Mouse (Mus musculus) embryo, embryonic 10.5 days (tissue): Measurements from ENCODE around the gene Ecm2.
A peak's percentile ranks its signal among the peaks of the same experiment; 100 is the strongest.

Experiments used
- DNase-seq: peaks from one replicate; pipeline ENCODE4 v3.0.0-alpha.2; 2015; ENCODE audit warnings: low spot score

The Ecm2 gene

DNA sequence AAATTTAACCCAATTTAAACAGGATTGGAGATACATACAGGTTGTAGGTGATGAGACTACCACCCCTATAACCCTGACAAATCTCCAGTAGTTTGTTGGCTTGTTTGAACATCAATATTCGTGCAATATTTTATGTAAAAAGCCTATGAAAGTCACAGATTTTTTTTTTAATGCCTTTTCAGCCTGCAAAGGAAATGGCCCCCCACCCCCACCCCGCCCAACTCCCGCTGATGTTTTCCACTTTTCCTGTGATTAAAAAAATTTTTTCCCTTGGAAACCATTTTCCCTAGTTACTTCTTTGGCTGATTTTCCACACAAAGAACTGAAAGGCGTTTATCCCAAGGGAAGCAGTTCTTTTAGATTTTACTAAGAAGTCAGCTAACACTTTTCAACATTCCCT, at the start of gene Ecm2:
Gene Ecm2 (plus strand): TSS at position 301 of the 400 bp plus-strand sequence.
- no peak for DNase-seq

DNA sequence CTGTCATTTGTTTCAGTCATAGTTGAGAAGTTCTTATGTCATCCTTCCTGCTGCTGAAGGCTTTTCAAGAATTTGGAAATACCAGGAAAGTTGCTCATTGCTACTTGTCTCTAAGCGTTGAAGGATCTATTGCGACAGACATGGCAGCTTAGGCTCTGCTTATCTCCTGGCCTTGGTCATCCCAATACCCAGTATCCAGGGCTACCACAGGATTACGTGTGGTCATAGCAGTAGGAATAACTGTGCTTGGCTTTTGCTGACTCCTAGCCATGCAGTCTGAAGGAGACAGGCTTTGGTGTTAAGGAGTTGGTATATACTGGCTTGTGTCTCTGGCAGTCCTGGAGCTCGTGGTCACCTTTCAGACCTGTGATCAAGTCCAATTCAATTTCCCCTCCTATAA, 44.3 kb upstream of the Ecm2 start:
- no peak for DNase-seq

- no peak for DNase-seq
These were observed 43.8 kb upstream of the Ecm2 start for GRCm38 (mm10) chr13:49460692-49461414.

DNA sequence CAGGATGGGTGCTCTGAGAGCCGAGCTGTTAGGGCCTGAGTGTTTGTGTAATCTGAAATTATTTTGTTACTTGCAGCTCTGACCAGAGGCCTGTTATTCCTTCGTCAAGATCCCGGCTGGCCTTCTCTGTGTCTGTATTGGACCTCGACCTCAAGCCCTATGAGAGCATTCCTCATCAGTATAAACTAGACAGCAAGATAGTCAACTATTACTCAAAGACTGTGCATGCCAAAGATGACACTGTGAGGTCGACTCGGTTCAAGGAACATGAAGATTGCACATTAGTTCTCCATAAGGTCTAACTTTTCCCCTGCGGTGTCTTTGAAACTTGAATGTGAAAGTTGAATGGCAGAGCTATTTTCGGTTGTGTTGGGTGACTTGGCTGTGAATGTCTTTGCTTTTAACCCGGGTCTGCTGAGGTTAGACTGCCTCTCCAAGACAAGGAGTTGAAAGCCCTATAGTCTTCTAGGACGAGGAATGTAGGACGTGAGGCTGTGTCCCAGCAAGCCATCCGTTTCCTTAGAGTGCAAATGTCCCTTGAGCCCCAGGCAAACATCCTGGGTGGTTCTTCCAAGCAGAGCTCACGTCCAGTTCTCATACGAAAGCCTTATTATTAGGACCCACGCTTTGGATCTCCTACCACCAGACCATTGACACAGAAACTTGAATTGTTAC, 43.0 kb upstream of the Ecm2 start:
- DNase-seq: no peak

DNA sequence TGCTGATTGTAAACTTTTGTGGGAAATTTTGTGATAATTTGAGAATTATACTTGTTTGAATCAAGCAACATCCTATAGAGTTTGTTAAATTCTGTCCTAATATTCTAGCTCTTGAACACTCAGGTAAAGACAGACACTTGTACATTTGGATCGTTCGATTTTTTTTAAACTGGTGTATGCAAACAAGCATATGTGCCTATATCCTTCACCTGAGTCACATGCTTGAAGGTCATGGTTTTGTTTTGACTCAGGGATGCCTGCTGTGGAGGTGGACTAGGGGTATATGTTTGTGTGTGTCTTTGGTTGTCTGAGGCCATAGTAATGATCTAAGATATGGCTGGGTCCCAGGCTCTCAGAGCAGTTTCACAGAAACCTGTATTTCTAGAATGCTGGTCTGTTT, 41.7 kb upstream of the Ecm2 start:
- no peak for DNase-seq

GRCm38 (mm10) chr13:49465875-49466274, 38.7 kb upstream of the Ecm2 start:
- no peak for DNase-seq

- DNase-seq: no peak
These were observed 38.1 kb upstream of the Ecm2 start for GRCm38 (mm10) chr13:49466393-49467075.

DNA sequence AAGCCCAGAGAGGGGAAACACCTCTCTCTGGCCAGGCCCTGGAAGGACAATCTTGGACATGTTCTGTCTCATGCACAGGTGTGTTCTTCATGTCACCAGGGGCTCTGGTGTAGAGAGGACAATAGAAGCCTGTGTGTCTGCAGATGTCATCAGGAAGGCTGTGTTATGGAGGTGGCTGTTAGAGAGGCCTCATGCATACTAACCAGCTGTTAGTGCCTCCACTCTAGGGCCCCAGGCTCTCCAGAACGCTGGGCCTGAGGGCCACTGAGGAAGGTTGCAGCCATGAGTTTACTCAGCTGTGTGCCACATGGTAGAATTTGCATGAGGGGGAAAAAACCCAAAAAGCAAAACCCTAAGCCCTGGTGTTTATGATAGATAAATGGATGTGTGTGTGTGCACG, 37.0 kb upstream of the Ecm2 start:
- peak; percentile 19 for DNase-seq

DNA sequence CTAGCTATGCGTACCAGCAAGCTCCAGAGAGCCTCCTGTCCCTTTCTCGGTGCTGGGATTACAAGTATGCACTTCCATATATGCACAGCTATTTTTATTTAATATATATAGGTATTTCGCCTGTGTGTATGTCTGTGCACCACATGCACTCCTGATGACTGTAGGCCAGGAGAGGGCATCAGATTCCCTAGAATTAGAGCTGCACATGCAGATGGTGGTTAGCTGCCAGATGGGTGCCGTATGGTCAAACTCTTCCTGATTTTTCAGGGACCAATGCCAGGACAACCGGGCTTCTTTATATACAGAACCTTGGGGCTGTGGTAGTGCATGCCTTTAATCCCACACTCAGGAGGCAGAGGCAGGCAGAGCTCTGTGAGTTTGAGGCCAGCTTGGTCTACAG, 35.6 kb upstream of the Ecm2 start:
- DNase-seq: no peak

GRCm38 (mm10) chr13:49470319-49470718, 34.3 kb upstream of the Ecm2 start:
- no peak for DNase-seq

DNA sequence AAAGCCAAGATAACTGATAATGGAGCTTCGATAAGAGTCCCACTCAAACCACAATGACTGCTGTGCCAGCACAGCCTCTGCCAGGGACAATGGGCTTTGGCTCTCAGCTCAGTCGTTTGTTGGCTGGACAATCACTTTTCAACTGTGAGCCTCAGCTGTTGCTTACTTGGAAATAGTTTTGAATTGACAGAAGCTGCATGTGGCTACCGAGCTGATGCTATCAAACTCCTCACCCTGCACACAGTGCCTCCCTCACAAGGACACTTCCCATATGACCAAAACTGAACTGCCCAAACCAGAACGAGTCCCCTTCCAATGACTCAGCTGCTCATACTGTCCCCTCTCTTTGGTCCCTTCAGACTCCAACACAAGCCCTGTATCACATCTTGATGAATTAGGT, 33.8 kb upstream of the Ecm2 start:
- no peak for DNase-seq

GRCm38 (mm10) chr13:49471981-49472675, 32.5 kb upstream of the Ecm2 start:
- no peak for DNase-seq

DNA sequence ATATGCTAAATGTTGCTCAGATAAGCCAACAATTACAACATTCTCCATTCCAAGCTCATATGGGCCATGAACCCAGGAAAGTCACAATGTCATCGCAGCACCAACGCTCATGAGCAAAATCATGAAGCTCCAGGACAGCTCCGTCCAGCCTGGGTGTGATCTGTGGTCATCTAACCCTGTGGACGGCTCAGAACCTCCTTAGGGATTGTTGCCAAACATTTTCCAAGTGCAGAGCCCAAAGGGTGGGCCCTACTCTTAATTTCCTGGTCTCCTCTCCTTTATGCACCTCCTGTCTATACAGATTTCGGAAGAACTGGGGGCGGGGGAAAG, 32.0 kb upstream of the Ecm2 start:
- no peak for DNase-seq

DNA sequence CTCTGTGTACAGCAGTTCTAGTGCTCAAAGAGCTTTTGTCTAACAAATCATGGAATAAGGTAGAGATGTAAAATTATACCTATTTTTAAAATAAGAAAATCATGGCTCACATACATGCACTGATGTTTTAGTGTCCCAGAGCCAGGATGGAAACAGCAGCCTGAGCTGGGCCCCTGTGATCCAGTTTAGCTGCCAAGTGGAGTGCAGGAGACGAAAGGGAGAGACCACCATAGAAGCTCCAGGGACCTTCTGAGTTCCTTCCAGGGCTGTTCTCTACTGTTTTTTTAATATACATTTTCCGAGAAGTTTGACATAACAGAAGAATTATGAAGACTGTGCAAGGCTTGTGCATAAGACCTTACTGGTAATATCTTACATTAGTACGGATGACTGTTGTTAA, 26.7 kb upstream of the Ecm2 start:
- DNase-seq: no peak

- DNase-seq: no peak
These were observed 25.7 kb upstream of the Ecm2 start for GRCm38 (mm10) chr13:49478851-49479374.

DNA sequence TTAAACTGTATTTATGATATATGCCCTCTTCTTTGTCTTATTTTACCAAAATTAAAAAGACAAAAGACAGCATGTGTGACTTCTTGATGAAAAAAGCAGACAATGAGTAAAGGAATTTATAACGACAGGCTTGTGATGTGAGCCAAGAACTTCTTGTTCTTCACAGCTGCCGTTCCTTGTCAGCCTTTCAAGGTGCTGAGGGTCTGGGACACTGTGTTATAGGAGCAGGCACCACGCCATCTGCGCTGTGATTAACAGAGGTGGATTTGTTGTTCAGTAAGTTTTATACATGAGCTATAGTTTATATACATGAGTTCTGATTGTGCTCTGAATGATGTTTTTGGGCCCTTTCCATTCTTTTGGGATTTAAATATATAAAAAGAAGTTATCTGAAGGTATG, 25.2 kb upstream of the Ecm2 start:
- DNase-seq: no peak

DNA sequence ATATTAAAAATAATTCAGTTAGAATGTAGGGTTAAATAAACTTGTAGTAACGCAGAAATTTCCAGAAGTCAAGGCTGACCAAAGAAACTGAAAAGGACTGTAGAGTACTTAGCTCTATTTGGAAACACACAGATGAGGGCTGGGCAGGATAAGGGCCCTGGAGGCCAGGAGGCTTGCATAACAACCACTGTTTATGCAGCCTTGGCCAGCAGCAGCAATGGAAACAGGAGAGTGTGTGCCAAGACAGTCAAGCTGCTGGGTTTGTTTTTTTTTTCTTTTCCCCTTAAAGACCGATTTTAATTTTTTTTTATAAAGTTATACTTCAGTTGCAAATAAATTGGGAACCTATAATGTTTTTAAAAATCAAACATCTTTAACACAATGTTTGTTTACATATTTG, 24.6 kb upstream of the Ecm2 start:
- no peak for DNase-seq

GRCm38 (mm10) chr13:49480551-49480950, 24.1 kb upstream of the Ecm2 start:
- DNase-seq: no peak

GRCm38 (mm10) chr13:49485388-49485787, 19.2 kb upstream of the Ecm2 start:
- no peak for DNase-seq

DNA sequence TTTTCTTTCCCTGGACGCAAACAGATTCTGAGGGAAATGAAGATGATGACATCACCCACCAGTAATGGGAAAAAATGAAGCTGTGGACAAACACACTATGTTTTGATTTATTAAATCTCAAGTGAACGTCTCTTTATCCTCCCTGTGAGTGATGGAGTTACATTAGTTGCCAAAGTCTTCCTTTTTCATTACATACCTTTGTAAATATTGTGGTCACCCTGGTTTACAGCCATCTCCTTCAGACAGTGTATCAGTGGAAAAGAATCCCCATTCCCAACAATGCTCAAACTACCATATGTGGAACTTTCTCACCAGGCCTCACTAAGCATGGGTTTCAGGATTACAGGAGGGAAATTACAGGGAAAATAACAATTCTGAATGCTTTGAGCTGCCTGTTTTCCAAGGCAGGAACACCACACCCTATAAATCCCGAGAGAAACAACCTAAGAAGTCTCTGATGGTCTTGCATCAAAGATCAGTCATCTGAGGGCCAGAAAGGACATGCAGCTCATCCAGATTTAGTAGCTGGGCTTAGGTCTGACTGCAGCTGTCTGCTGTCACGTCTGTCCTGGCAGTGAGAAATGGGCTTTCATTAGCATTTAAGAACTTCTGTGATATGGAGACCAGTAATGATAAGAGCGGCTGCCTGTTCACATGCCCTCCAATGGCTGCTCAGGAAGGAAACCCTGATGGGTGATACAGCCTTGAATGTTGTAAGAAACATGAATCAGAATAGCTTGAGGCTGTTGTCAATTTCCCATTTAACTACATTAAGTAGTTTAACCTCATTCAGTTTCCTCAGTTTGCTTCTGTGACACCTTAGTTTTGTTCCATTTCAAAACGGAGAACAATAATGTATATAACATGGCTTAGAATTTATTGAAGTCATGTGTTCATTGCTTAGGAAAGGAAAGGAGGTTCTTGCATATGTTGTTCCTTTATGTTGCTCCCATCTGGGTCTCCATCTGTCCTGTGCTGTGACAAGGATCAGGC, 11.9 kb upstream of the Ecm2 start, which contains the start of gene Tes3-ps:
Gene Tes3-ps (plus strand): TSS at position 943 of the 993 bp plus-strand sequence.
- DNase-seq: no peak

- DNase-seq: no peak
These were observed 1.2 kb downstream of the Ecm2 start for GRCm38 (mm10) chr13:49505776-49506175.
